Comparison of ENCODE assay signal across 8 mouse cellular contexts in genomic region chr5:135956300-135957206, GRCm38 (mm10). TPM values are rescaled to one million over a fixed set of nuclear protein-coding genes. Genes with fewer than 3 reads are reported as not detected.
DNase-seq lines count a peak whose midpoint lies in the region; ATAC-seq and TF ChIP-seq lines count a peak whose summit lies in the region.

No protein-coding gene starts in this region.

- peak overlapping the region; percentile 73; the same call in 1 of the 2 replicates for H3K4me2 ChIP-seq in CH12.LX (ENCODE audit: insufficient read depth, low read depth, poor library complexity, severe bottlenecking)
- peak overlapping the region; percentile 56 for H3K4me2 ChIP-seq in forebrain, embryonic 15.5 days (replicated peaks)
- peak overlapping the region; percentile 61 for H3K4me2 ChIP-seq in liver, embryonic 16.5 days (ENCODE audit: low read depth, low read length)

- TF ChIP-seq POLR2A in heart, adult 2 months (IDR thresholded peaks at IDR 0.05; ENCODE audit: insufficient read depth, low read depth, low read length) = no peak
- no peak for TF ChIP-seq POLR2A in CH12.LX (IDR thresholded peaks at IDR 0.05; ENCODE audit: low read depth, low read length)

- DNase-seq in heart, adult 2 months = no peak
- no peak for DNase-seq in heart, postnatal 25 days (ENCODE audit: low spot score)
- no peak for DNase-seq in CH12.LX (ENCODE audit: extremely low read depth)
- no peak for DNase-seq in adrenal gland, adult 2 months
- DNase-seq in thymus, postnatal 25 days = no peak

- peaks cover 7% of the 10 kb centered on the region for H3K4me1 ChIP-seq in heart, adult 2 months (ENCODE audit: control insufficient read depth, insufficient read depth, low read length)
- peaks cover 19 to 40% of the 10 kb centered on the region in 2 experiments for H3K4me1 ChIP-seq in CH12.LX (ENCODE audit: control insufficient read depth in 1 of 2, insufficient read depth in 2 of 2)
- peaks cover 7% of the 10 kb centered on the region; the same call in 1 of the 2 replicates for H3K4me1 ChIP-seq in forebrain, embryonic 15.5 days
- peaks cover 44% of the 10 kb centered on the region for H3K4me1 ChIP-seq in liver, embryonic 16.5 days (ENCODE audit: control insufficient read depth, low read depth, low read length)

- no peaks in the 10 kb centered on the region for H3K9me3 ChIP-seq in CH12.LX (replicated peaks; ENCODE audit: low read length)
- no peaks in the 10 kb centered on the region for H3K9me3 ChIP-seq in forebrain, embryonic 15.5 days
- H3K9me3 ChIP-seq in liver, embryonic 16.5 days (replicated peaks; ENCODE audit: control insufficient read depth, low read length) = no peaks in the 10 kb centered on the region

- TF ChIP-seq CTCF in heart, adult 2 months (IDR thresholded peaks at IDR 0.05) = no peak
- no peak for TF ChIP-seq CTCF in CH12.LX (conservative IDR thresholded peaks at IDR 0.05 in 1 of 2, IDR thresholded peaks at IDR 0.05 in 1 of 2; ENCODE audit: low read depth in 2 of 2, low read length in 2 of 2)

- WGBS in heart, adult 2 months = 81% methylated on average over 9 of the region's 9 CpGs
- WGBS in forebrain, embryonic 15.5 days = 86% methylated on average over 9 of the region's 9 CpGs
- 65% methylated on average over 9 of the region's 9 CpGs for WGBS in liver, embryonic 16.5 days (ENCODE audit: insufficient replicate concordance)

- H3K36me3 ChIP-seq in heart, adult 2 months (ENCODE audit: control insufficient read depth, insufficient read depth, low read length) = peaks cover 2% of the 10 kb centered on the region; the same call in 1 of the 2 replicates
- H3K36me3 ChIP-seq in CH12.LX (replicated peaks in 1 of 2; ENCODE audit: control insufficient read depth in 1 of 2, insufficient read depth in 1 of 2, low read length in 1 of 2) = peaks cover 0 to 7% of the 10 kb centered on the region in 2 experiments
- no peaks in the 10 kb centered on the region for H3K36me3 ChIP-seq in forebrain, embryonic 15.5 days
- H3K36me3 ChIP-seq in liver, embryonic 16.5 days (ENCODE audit: control insufficient read depth, insufficient read depth) = no peaks in the 10 kb centered on the region

- in situ Hi-C loops in CH12.LX (cut with MboI; ENCODE audit: low pct_ligation_motif_present, low pct_unique_long_range_greater_than_20kb, low sequenced_read_pairs) = no loop called here

- dilution Hi-C loops in CH12.LX (cut with MboI; ENCODE audit: extremely low pct_ligation_motif_present, extremely low pct_unique_long_range_greater_than_20kb, low sequenced_read_pairs) = no loop called here

- H3K79me2 ChIP-seq in heart, adult 2 months (replicated peaks; ENCODE audit: control insufficient read depth, insufficient read depth, low read length) = no peaks in the 10 kb centered on the region
- no peaks in the 10 kb centered on the region for H3K79me2 ChIP-seq in CH12.LX (replicated peaks; ENCODE audit: control insufficient read depth, extremely low read depth, insufficient read depth, poor library complexity, severe bottlenecking)

- no peak overlapping the region for H3K9ac ChIP-seq in heart, adult 2 months (ENCODE audit: low read depth, low read length)
- peak overlapping the region; percentile 65 for H3K9ac ChIP-seq in CH12.LX (ENCODE audit: insufficient read depth, low read depth)
- H3K9ac ChIP-seq in forebrain, embryonic 15.5 days (replicated peaks) = no peak overlapping the region
- H3K9ac ChIP-seq in liver, embryonic 16.5 days (ENCODE audit: low read depth, low read length) = peak overlapping the region; percentile 28; the same call in 1 of the 2 replicates

- H3K27me3 ChIP-seq in heart, adult 2 months (ENCODE audit: control insufficient read depth, insufficient read depth, low read length) = no peaks in the 10 kb centered on the region
- no peaks in the 10 kb centered on the region for H3K27me3 ChIP-seq in CH12.LX (replicated peaks)
- H3K27me3 ChIP-seq in forebrain, embryonic 15.5 days = no peaks in the 10 kb centered on the region
- H3K27me3 ChIP-seq in liver, embryonic 16.5 days (ENCODE audit: control insufficient read depth, insufficient read depth, low read depth, low read length) = no peaks in the 10 kb centered on the region

- peak overlapping the region; percentile 11; the same call in 1 of the 2 replicates for H3K4me3 ChIP-seq in heart, adult 2 months
- no peak overlapping the region for H3K4me3 ChIP-seq in CH12.LX (replicated peaks in 1 of 3; ENCODE audit: low read depth in 2 of 3, low read length in 2 of 3, poor library complexity in 1 of 3)
- H3K4me3 ChIP-seq in forebrain, embryonic 15.5 days = peak overlapping the region; percentile 41; the same call in 1 of the 2 replicates
- peak overlapping the region; percentile 34; the same call in 1 of the 2 replicates for H3K4me3 ChIP-seq in liver, embryonic 16.5 days (ENCODE audit: low read depth, low read length)

- no peak for TF ChIP-seq RAD21 in CH12.LX (IDR thresholded peaks at IDR 0.05; ENCODE audit: low read depth, low read length)

- no peak for TF ChIP-seq EP300 in heart, adult 2 months (IDR thresholded peaks at IDR 0.05; ENCODE audit: insufficient read depth, low read depth, low read length)
- peak; percentile 30; the same call in 1 of the 2 replicates for TF ChIP-seq EP300 in CH12.LX (IDR thresholded peaks at IDR 0.05; ENCODE audit: low read length)

- peak overlapping the region; percentile 95 for H3K27ac ChIP-seq in heart, adult 2 months
- peak overlapping the region; percentile 24; the same call in 1 of the 2 replicates for H3K27ac ChIP-seq in CH12.LX (ENCODE audit: insufficient read depth, low read depth)
- H3K27ac ChIP-seq in forebrain, embryonic 15.5 days (replicated peaks) = peak overlapping the region; percentile 75
- H3K27ac ChIP-seq in liver, embryonic 16.5 days (ENCODE audit: low read length) = peak overlapping the region; percentile 70

- no peak for ATAC-seq in forebrain, embryonic 15.5 days (replicated peaks)
- no peak for ATAC-seq in liver, embryonic 16.5 days (ENCODE audit: low read depth)
- no peak for ATAC-seq in inflammation-experienced regulatory T-cells, adult 6 months

- intact Hi-C loops in heart, adult 2 months (cut with DNase I) = loop anchor here (1.0 kb wide), 2 partner anchors 21 to 68 kb away; no protein-coding TSS in a partner anchor
- intact Hi-C loops in heart, postnatal 25 days (cut with DNase I) = loop anchor here (1.0 kb wide), 1 partner anchor 21 kb away; no protein-coding TSS in a partner anchor

TF ChIP-seq in CH12.LX, 34 proteins besides CTCF, POLR2A, EP300 and RAD21:
- TF ChIP-seq BHLHE40 (IDR thresholded peaks at IDR 0.05; ENCODE audit: low read depth, low read length) = 0 out of 2 replicates have a peak, but pooled peaks have one; percentile 22
- TF ChIP-seq SIN3A (IDR thresholded peaks at IDR 0.05; ENCODE audit: low read length) = no peak

RNA-seq across cellular contexts. Expression of gene Ssc4d, which starts 17.8 kb away (rescaled TPM):
- under 1 TPM; 0.09 to 0.21 TPM for total RNA-seq in heart, adult 2 months (2021)
- 1.0 and 1.6 TPM in 2 replicates for polyA plus RNA-seq in heart, adult 2 months (2012; rRNA removed)
- under 1 TPM; 0.28 to 0.68 TPM for total RNA-seq in heart, postnatal 25 days (2021)
- total RNA-seq in CH12.LX (2012; rRNA removed) (1.7 and 2.0 TPM in 2 replicates), CH12.LX (2014; rRNA removed) (1.8 and 2.9 TPM in 2 replicates)
- polyA plus RNA-seq in CH12.LX (2012; ENCODE audit: insufficient read length, low read depth) = 1.8 and 1.9 TPM in 2 replicates
- polyA plus RNA-seq in forebrain, embryonic 15.5 days (2015; fragmentation: Nextera tagmentation; extraction: Ambion mirVana) = 0.87 and 1.2 TPM in 2 replicates
- 1.5 and 1.7 TPM in 2 replicates for polyA plus RNA-seq in liver, embryonic 16.5 days (2015; fragmentation: Nextera tagmentation; extraction: Ambion mirVana)
- 1 to 10 TPM; 2.8 to 3.1 TPM for total RNA-seq in adrenal gland, adult 2 months (2021)
- 4.3 and 11.1 TPM in 2 replicates for polyA plus RNA-seq in adrenal gland, adult 2 months (2012; rRNA removed)
- 1 to 10 TPM; 1.0 to 2.0 (median 1.4) TPM for polyA plus RNA-seq in inflammation-experienced regulatory T-cells, adult 6 months (2017; shearing (Covaris generic))

RNA-seq across cellular contexts. Expression of gene Ywhag, which starts 22.1 kb away (rescaled TPM):
- total RNA-seq in heart, adult 2 months (2021) = 100 to 1,000 TPM; 275 to 304 TPM
- polyA plus RNA-seq in heart, adult 2 months (2012; rRNA removed) = 99.0 and 116 TPM in 2 replicates
- total RNA-seq in heart, postnatal 25 days (2021) = 100 to 1,000 TPM; 285 to 296 TPM
- total RNA-seq in CH12.LX (2012; rRNA removed) = 77.3 and 89.2 TPM in 2 replicates
- 46.4 and 55.3 TPM in 2 replicates for total RNA-seq in CH12.LX (2014; rRNA removed)
- polyA plus RNA-seq in CH12.LX (2012; ENCODE audit: insufficient read length, low read depth) = 233 and 239 TPM in 2 replicates
- polyA plus RNA-seq in forebrain, embryonic 15.5 days (2015; fragmentation: Nextera tagmentation; extraction: Ambion mirVana) = 664 and 720 TPM in 2 replicates
- polyA plus RNA-seq in liver, embryonic 16.5 days (2015; fragmentation: Nextera tagmentation; extraction: Ambion mirVana) = 59.2 and 60.1 TPM in 2 replicates
- total RNA-seq in adrenal gland, adult 2 months (2021) = 100 to 1,000 TPM; 563 to 611 TPM
- polyA plus RNA-seq in adrenal gland, adult 2 months (2012; rRNA removed) = 227 and 268 TPM in 2 replicates
- polyA plus RNA-seq in inflammation-experienced regulatory T-cells, adult 6 months (2017; shearing (Covaris generic)) = 10 to 100 TPM; 29.8 to 46.2 (median 37.0) TPM

RNA-seq across cellular contexts. Expression of gene Zp3, which starts 23.3 kb away (rescaled TPM):
- not detected for total RNA-seq in heart, adult 2 months (2021)
- polyA plus RNA-seq in heart, adult 2 months (2012; rRNA removed) = not detected in 2 replicates
- not detected for total RNA-seq in heart, postnatal 25 days (2021)
- 0.13 TPM in 1 of 2 replicates, not detected in the other for total RNA-seq in CH12.LX (2012; rRNA removed)
- total RNA-seq in CH12.LX (2014; rRNA removed) = not detected in 2 replicates
- not detected in 2 replicates for polyA plus RNA-seq in CH12.LX (2012; ENCODE audit: insufficient read length, low read depth)
- not detected in 2 replicates for polyA plus RNA-seq in forebrain, embryonic 15.5 days (2015; fragmentation: Nextera tagmentation; extraction: Ambion mirVana)
- 0.06 TPM in 1 of 2 replicates, not detected in the other for polyA plus RNA-seq in liver, embryonic 16.5 days (2015; fragmentation: Nextera tagmentation; extraction: Ambion mirVana)
- not detected for total RNA-seq in adrenal gland, adult 2 months (2021)
- not detected in 2 replicates for polyA plus RNA-seq in adrenal gland, adult 2 months (2012; rRNA removed)
- polyA plus RNA-seq in inflammation-experienced regulatory T-cells, adult 6 months (2017; shearing (Covaris generic)) = not detected

RNA-seq across cellular contexts. Expression of gene Dtx2, which starts 38.0 kb away (rescaled TPM):
- total RNA-seq in heart, adult 2 months (2021) = 1 to 10 TPM; 6.3 to 7.3 TPM
- polyA plus RNA-seq in heart, adult 2 months (2012; rRNA removed) = 9.7 and 10.9 TPM in 2 replicates
- total RNA-seq in heart, postnatal 25 days (2021) = 1 to 10 TPM; 7.9 to 8.4 TPM
- total RNA-seq in CH12.LX (2012; rRNA removed) = 20.4 and 22.0 TPM in 2 replicates
- total RNA-seq in CH12.LX (2014; rRNA removed) = 14.0 and 16.0 TPM in 2 replicates
- polyA plus RNA-seq in CH12.LX (2012; ENCODE audit: insufficient read length, low read depth) = 35.1 and 43.7 TPM in 2 replicates
- 26.6 and 27.6 TPM in 2 replicates for polyA plus RNA-seq in forebrain, embryonic 15.5 days (2015; fragmentation: Nextera tagmentation; extraction: Ambion mirVana)
- polyA plus RNA-seq in liver, embryonic 16.5 days (2015; fragmentation: Nextera tagmentation; extraction: Ambion mirVana) = 6.0 and 6.5 TPM in 2 replicates
- total RNA-seq in adrenal gland, adult 2 months (2021) = 10 to 100 TPM; 13.6 to 19.0 TPM
- polyA plus RNA-seq in adrenal gland, adult 2 months (2012; rRNA removed) = 30.1 and 34.3 TPM in 2 replicates
- polyA plus RNA-seq in inflammation-experienced regulatory T-cells, adult 6 months (2017; shearing (Covaris generic)) = 10 to 100 TPM in 1 of 3 experiments, 1 to 10 TPM in 2; 8.5 to 10.8 (median 9.1) TPM

Comparison
In these comparisons a context has a peak if more than half of its experiments do, and no peak if none do; other contexts are left out.
1. H3K27ac ChIP-seq: peak in every context shown above with its lines; median percentile 95 in heart, adult 2 months; 75 in forebrain, embryonic 15.5 days; 70 in liver, embryonic 16.5 days; 24 in CH12.LX.
2. H3K4me3 ChIP-seq: peak in heart, adult 2 months (single experiment), forebrain, embryonic 15.5 days (single experiment) and liver, embryonic 16.5 days (single experiment); none in CH12.LX (0 of 3).
3. H3K9ac ChIP-seq: peak in CH12.LX (single experiment) and liver, embryonic 16.5 days (single experiment); none in heart, adult 2 months (single experiment) and forebrain, embryonic 15.5 days (single experiment).
4. Peak in every context shown above with its lines, with median percentiles within 50 percentile points of each other: H3K4me2 ChIP-seq.